Mouse (Mus musculus): ENCODE measurements around the gene Cep68.

GRCm38 (mm10) chr11:20225938-20226337 lies 23.3 kb downstream of the Cep68 start:
- TF ChIP-seq CTCF (conservative IDR thresholded peaks at IDR 0.05; ENCODE audit: low read length) (no peak), NANOG (IDR thresholded peaks at IDR 0.05; ENCODE audit: borderline replicate concordance, low read length) (no peak)
